Mouse (Mus musculus) urinary bladder, adult 2 months (tissue): ENCODE data around the gene Sptbn1. TPM values are rescaled to one million over a fixed set of nuclear protein-coding genes. Genes with fewer than 3 reads are reported as not detected.
"Not testable (repeated sequence)": the region's sequence is repeated elsewhere in the genome, so short reads cannot be mapped to it uniquely, and the experiment has no call there.

Experiments
- DNase-seq: peaks from one replicate; pipeline ENCODE4 v3.0.0; 2022; ENCODE audit warnings: low spot score
- polyA plus RNA-seq: library from polyadenylated mRNA; depleted of rRNA; stranded (reverse); fragments of >200 nt; gene quantifications from 2 replicates; pipeline ENCODE4 v1.2.3, GENCODE M21; 2012

Gene Sptbn1
- polyA plus RNA-seq, 1 experiment: 174 TPM

DNA sequence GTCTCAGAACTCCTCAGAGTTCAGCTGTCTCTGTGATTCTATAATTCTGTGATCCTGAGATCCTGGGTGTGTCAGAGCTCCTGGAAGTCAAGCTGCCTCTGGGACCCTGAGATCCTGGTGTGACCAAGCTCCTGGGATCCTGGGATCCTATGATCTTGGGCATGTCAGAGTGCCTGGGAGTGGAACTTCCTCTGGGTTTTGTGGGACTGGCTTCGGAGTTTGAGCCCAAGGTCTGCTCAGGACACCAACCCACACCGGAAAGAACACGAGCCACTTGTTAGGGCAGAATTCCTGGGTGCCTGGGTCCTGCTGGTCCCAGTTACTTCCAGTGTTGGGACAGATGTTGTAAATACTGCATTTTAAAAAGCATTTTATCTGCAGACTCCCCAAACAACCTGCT, 12.8 kb downstream of the Sptbn1 start:
- DNase-seq: not testable (repeated sequence)

DNA sequence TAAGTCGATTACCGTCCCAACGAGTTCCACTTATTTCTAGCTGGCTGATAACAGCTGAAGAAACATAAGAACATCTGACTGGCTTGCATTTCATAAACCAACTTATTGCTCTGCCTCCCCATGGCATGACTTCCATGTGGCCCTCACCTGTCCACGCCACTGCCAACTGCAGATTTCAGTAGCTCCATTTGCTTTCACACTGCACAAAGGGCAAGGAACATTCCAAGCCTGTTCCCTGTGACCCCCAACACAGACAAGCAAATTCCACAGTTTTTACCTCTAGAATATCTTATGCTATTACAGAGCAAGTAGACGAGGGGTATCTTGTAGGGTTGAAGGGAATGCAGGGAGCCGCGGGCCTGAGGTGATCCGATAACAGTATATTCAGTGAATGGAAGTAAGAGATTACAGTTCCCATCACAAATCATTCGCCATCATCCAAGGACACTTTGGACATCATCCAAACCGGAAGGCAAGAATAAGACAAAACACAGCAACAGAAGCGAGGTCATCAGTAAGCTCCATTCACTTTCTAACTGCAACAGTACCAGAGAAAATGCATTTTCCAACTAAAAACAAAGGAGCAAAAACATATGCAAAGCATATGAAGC, 16.6 kb downstream of the Sptbn1 start:
- no peak for DNase-seq

GRCm38 (mm10) chr11:30249452-30250016, 18.4 kb downstream of the Sptbn1 start:
- no peak for DNase-seq

- DNase-seq: no peak
Measured at GRCm38 (mm10) chr11:30247106-30247505, 20.9 kb downstream of the Sptbn1 start.

- DNase-seq: no peak
Measured at GRCm38 (mm10) chr11:30246161-30246560, 21.8 kb downstream of the Sptbn1 start.

DNA sequence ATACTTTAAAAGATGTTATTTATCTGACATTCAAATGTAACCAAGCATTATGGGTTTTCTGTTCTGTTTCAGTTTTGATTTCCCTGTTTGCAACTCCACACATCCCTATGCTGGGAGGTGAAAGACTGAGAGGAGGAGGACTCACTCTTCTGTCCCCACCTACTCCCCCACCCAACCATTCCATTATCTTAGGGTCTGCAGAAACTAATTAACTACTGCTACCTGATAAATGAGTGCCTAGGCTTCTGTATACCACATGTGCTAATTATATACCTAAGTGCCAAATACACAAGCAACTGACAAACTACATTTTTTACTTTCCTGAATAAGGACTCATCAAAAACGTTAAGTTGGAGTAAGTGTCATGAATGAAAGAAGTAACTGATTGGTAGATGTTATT, 23.8 kb downstream of the Sptbn1 start:
- no peak for DNase-seq

- DNase-seq: no peak
Measured at GRCm38 (mm10) chr11:30243591-30243990, 24.4 kb downstream of the Sptbn1 start.

DNA sequence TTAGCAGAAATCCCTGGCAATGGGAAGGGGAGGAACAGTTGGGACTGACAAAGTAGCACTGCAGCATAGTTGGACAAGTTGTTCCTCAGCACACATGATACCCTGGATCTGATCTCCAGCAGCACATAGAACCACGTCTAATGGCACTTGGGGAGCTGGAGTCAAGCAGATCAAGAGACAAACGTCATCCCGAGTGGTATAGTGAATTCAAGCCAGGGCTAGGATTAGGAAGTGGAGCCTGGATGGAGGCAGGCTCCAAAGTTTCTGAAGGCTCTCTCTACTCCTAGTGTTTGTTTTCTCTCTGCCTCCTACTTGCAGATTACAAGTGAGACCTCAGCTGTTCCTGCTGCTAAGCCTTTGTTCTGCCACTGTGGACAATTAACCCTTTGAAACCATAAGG, 27.1 kb downstream of the Sptbn1 start:
- DNase-seq: no peak

- DNase-seq: no peak
Measured at GRCm38 (mm10) chr11:30237960-30238359, 30.0 kb downstream of the Sptbn1 start.

DNA sequence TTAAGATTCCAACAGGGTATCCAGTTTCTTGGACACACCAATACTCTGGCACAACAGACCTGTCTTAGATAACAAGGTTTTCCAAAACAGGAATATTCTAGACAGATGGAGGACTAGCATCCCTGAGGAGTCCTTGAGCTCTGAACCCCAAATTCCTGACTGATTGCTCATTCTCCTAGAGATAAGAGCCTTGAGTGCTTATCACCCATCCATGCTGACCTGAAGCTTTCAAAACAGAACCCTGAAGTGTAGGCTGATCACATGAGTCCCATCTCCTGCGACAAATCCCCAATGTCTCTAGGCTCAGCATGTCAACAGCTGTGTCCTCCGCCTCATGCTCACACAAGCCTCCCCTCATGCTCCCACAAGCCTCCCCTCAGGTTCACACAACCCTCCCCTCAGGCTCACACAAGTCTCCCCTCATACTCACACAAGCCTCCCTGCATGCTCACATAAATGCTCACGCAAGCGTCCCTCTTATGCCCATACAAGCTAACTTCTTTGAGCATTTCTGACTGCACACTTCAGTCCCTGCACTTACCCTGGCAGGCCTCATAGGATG, 31.2 kb downstream of the Sptbn1 start:
- no peak for DNase-seq

- no peak for DNase-seq
Measured at GRCm38 (mm10) chr11:30235666-30236065, 32.3 kb downstream of the Sptbn1 start.

DNA sequence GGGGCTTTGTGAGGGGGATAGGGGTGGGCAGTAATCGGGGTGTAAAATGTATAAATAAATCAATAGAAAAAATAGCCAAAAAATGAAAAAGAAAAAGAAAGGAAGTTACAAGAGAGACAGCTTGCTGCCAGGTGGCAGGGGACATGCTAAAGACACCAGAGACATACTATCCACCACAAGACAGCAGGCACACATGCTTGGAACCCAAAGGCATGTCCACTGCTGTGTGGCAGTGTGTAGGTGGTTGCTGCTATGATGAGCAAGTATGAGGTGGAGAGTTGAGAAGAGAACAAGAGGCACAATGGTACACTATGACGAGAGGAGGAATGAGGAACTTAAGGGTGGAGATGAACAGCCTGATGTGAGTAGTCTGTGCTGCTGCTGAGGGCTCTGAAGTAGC, 32.8 kb downstream of the Sptbn1 start:
- DNase-seq: no peak

DNA sequence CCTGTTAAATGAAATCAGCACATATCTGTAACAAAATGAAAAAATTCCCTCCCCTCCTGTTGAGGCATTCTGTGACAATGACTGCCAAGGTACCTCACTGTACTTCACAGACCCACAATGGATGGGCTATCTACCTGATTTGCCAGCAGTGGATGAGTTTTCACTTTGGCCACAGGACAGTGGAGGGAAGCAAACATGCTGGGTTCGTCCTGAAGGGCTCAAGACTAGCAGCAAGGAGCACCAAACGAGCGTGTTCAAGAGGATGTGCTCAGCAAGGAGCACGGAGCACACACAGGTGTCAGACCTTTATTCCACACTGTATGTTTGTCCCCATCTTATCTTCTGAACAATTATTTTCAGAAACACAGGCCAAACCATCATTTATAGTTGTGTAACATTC, 34.0 kb downstream of the Sptbn1 start:
- no peak for DNase-seq

- DNase-seq: no peak
Measured at GRCm38 (mm10) chr11:30232082-30232481, 35.9 kb downstream of the Sptbn1 start.

DNA sequence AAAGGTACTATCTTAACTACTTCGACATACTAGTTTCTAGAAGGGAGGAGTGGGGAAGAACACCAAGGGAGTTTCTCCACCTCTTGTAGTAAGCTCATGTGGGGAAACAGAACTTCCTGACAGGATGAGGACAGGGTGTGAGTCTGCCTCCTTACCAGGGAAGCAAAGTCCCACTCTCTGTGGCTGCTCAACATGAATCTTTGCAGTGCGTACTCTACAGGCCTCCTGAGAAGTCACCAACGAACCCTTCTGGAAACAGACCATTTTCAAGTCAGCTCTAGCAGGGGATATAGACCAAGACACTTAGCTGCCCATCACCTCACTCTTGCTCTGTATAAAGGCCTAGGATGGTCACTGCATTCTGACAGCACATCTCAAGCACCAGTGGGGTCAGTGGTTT, 36.6 kb downstream of the Sptbn1 start:
- no peak for DNase-seq

DNA sequence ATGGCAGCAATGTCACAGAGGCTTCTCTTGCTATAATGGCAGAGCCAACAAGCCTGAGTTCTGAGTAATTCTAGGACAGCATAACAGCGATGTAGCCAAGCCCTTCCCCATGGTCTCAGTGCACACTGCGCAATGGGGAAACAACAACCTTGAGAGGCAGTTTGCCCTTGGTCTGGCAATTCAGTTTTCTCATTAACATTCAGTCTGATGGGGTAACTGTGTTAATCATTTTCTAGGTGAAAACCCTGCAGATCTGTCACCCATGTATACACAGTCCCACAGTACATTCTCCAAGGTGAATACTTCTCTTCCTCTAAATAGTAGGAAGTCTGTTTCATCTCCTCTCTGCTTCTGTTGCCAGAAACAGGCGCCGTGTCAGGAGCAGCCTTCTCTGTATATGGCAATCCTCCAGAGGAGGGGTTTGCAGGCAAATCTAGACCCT, 37.6 kb downstream of the Sptbn1 start:
- DNase-seq: no peak

DNA sequence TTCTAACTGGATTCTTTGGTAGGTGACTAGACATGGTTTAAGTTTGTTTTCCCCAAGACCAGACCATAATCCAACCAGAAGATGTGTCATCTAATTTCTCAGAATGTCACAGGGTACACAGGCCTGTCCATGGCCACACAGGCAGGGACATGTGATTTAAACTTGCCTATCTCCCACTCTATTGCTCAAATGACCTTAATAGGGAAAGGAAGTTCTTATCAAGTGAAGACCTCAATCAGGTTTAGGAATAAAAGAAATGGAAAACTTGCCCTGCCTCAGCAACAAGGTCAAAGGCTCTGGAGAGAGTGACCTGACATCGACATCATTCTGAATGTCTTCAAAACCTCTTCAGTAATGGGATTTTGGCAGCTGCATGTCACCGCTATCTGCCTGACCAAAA, 41.2 kb downstream of the Sptbn1 start:
- DNase-seq: no peak

- DNase-seq: no peak
Measured at GRCm38 (mm10) chr11:30224599-30224998, 43.4 kb downstream of the Sptbn1 start.

- DNase-seq: no peak
Measured at GRCm38 (mm10) chr11:30222636-30223035, 45.3 kb downstream of the Sptbn1 start.

GRCm38 (mm10) chr11:30221043-30221442, 46.9 kb downstream of the Sptbn1 start:
- DNase-seq: no peak

DNA sequence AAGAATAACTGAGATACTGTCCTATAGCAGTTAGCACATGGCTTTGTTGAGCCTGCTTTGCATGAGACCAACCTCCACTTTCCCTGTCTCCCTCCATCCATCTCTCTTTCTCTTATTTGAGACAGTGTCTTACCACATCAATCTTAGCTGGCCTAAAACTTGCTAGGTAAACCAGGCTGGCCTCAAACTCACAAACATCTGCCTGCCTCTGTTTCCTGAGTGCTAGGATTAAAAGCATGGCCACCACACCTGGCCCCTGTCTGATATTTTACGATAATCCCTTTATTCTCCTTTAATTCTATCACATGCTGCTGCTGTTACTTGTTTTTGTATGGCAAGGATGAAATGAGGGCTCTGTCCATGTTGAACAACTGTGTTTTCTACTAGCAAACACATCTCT, 49.6 kb downstream of the Sptbn1 start:
- no peak for DNase-seq

DNA sequence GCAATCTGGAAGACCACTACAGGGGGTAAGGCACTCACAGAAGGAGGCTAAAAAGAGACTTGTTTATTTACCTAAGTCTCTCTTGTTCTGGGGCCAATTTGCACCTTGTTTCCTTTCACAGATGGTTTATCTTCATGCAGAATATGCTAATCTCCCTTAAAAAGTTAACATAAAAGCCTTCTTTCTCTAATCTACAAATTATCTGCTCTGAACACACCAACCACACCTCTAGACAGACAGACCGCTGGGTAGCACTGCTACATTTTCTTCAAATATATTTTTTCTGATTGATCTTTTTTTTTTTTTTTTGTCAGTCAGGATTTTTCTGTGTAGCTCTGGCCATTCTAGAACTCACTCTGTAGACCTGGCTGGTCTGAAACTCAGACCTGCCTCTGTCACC, 50.5 kb downstream of the Sptbn1 start:
- no peak for DNase-seq

DNA sequence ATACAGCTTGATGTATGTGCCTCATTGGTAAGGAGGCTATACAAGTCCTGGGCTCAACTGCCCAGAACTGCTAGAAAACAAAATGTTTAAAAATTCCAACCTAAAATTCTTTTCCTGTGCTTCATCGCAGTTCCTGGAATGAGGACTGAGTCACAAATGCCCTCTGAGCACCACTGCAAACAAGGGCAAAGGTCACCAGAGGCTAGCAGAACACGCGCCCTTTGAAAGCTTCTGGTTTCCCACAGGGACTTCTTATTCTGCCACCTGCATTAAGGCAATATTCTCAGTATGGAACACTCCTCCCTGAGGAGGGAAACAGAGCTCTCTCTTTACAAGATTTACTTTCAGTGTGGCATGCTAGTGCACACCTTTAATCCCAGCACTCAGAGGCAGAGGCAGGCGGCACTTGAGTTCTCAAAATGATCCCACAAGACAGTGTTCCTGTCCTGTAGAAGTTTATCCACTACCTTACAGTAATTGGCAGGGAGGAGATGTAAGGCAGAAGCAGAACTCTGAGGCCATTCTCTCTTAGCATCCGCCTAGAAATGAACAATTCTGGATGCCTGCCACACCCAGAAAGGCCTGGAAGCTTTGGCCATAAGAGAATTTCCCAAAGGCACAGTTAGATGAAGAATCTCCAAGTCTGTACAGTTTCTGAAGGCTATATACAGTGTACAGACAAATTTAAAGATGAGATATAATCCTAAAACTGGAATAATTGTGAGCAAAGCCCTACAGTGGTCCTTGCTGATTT, 56.1 kb downstream of the Sptbn1 start:
- DNase-seq: no peak
